In the genomic region with DNA sequence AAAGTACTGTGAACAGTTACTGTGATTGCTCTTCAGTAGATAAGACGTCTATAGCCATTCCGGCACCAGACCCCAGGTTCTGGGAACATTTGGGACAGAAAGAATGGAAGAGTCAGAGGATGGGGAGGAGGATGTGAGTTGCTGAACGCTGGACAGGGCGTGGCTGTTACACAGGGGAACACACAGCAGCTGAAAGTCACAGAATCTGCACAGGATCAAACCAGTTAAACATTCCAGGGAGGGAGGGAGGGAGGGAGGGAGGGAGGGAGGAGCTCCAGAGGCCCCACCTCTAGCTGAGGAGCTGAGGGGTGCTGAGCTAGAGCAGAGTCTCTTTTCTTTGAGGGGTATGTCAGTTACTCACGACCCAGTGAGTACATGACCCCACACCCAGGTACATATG, we compare ENCODE assay signal across 18 mouse cellular contexts. TPM values are rescaled to one million over a fixed set of nuclear protein-coding genes. Genes with fewer than 3 reads are reported as not detected.
A peak's percentile ranks its signal among the peaks of the same experiment; 100 is the strongest.
DNase-seq lines count a peak whose midpoint lies in the region; ATAC-seq lines count a peak whose summit lies in the region.
"Had no signal": no experiment of that assay in that cellular context is flagged by ENCODE, and none has a peak within 500 bp of the region (broad histone marks: within the 10 kb centered on the region; RNA-seq: fewer than 3 reads in every experiment).

No protein-coding gene starts in this region.

- no peaks in the 10 kb centered on the region for H3K4me1 ChIP-seq in kidney, embryonic 16.5 days (ENCODE audit: insufficient read depth, low read length)

- ATAC-seq in kidney, embryonic 16.5 days (ENCODE audit: low FRiP score, low TSS enrichment), result peak; percentile 73; the same call in 1 of the 2 replicates
- ATAC-seq: forebrain, embryonic 14.5 days had no signal

- no peak overlapping the region for H3K27ac ChIP-seq in kidney, embryonic 16.5 days (ENCODE audit: low read length)
- H3K27ac ChIP-seq: gastrocnemius, adult 2 months; hindbrain, embryonic 14.5 days had no signal

- H3K9ac ChIP-seq in kidney, embryonic 16.5 days (replicated peaks; ENCODE audit: low read length), result no peak overlapping the region
- H3K9ac ChIP-seq: hindbrain, embryonic 14.5 days had no signal

- H3K36me3 ChIP-seq in kidney, embryonic 16.5 days (ENCODE audit: insufficient read depth, low read length), result no peaks in the 10 kb centered on the region

- no peak overlapping the region for H3K4me3 ChIP-seq in kidney, embryonic 16.5 days (ENCODE audit: low read length)
- H3K4me3 ChIP-seq: gastrocnemius, adult 2 months had no signal

- H3K4me2 ChIP-seq in kidney, embryonic 16.5 days (replicated peaks; ENCODE audit: low read depth, low read length), result no peak overlapping the region
- H3K4me2 ChIP-seq: hindbrain, embryonic 14.5 days had no signal

- H3K9me3 ChIP-seq in kidney, embryonic 16.5 days (ENCODE audit: low read length), result 0 out of 2 replicates have a peak, but pooled peaks cover 6% of the 10 kb centered on the region

- no peaks in the 10 kb centered on the region for H3K27me3 ChIP-seq in kidney, embryonic 16.5 days (ENCODE audit: insufficient read depth, low read length)

- peak; percentile 18 for DNase-seq in embryo, embryonic 10.5 days (ENCODE audit: low spot score)
- DNase-seq in embryo, embryonic 9.5 days (ENCODE audit: extremely low spot score), result no peak
- no peak for DNase-seq in kidney, postnatal 14 days
- peak; percentile 88 for DNase-seq in ZHBTc4 (ENCODE audit: low read depth, low spot score)
- DNase-seq in retina, postnatal 1 day, result peak; percentile 78
- DNase-seq in Muller cell, postnatal 12 days (ENCODE audit: inconsistent ontology term), result no peak
- no peak for DNase-seq in frontal cortex, adult 2 months (ENCODE audit: extremely low spot score in 1 of 2, low spot score in 1 of 2)
- DNase-seq: cerebellum, postnatal 14 days; gastrocnemius, adult 2 months; heart, adult 18-20 months; kidney, postnatal 25 days; liver; lung, adult 2 months; right cerebral cortex, adult 18-20 months; spleen, adult 18-20 months had no signal

- WGBS in kidney, embryonic 16.5 days, result 57% methylated on average over 5 of the region's 5 CpGs

RNA-seq across cellular contexts. Expression of gene Rtca, which starts 27.1 kb away (rescaled TPM):
- polyA plus RNA-seq in kidney, embryonic 16.5 days (2015; fragmentation: Nextera tagmentation; extraction: Ambion mirVana), result 73.9 and 76.3 TPM in 2 replicates
- polyA plus RNA-seq in frontal cortex, adult 2 months (2012; rRNA removed), result 84.2 and 86.5 TPM in 2 replicates

RNA-seq across cellular contexts. Expression of gene Dbt, which starts 31.9 kb away (rescaled TPM):
- polyA plus RNA-seq in kidney, embryonic 16.5 days (2015; fragmentation: Nextera tagmentation; extraction: Ambion mirVana), result 24.2 and 25.2 TPM in 2 replicates
- polyA plus RNA-seq in frontal cortex, adult 2 months (2012; rRNA removed), result 15.6 and 21.1 TPM in 2 replicates

RNA-seq across cellular contexts. Expression of gene Cdc14a, which starts 57.1 kb away (rescaled TPM):
- 13.9 and 14.3 TPM in 2 replicates for polyA plus RNA-seq in kidney, embryonic 16.5 days (2015; fragmentation: Nextera tagmentation; extraction: Ambion mirVana)
- 2.8 and 3.0 TPM in 2 replicates for polyA plus RNA-seq in frontal cortex, adult 2 months (2012; rRNA removed)

Comparison
In these comparisons a context has a peak if more than half of its experiments do, and no peak if none do; other contexts are left out.
1. DNase-seq: peak in embryo, embryonic 10.5 days (single experiment), ZHBTc4 (single experiment) and retina, postnatal 1 day (single experiment); none in embryo, embryonic 9.5 days (single experiment), kidney, postnatal 14 days (single experiment), Muller cell, postnatal 12 days (single experiment) and frontal cortex, adult 2 months (0 of 2).